Mouse (Mus musculus) intestine, embryonic 16.5 days (tissue): Measurements from ENCODE around the gene Cttnbp2nl. TPM values are rescaled to one million over a fixed set of nuclear protein-coding genes. Genes with fewer than 3 reads are reported as not detected.

Experiments
- ATAC-seq: fragments of 200-750 bp; cut with Nextera tagmentation; 2 replicates; pipeline ENCODE4 v1.8.0; 2017; ENCODE audit warnings: moderate TSS enrichment, moderate library complexity
- H3K27ac ChIP-seq: fragments of 300-500 bp; sonication (generic); 2 replicates; pipeline ENCODE4 v1.5.1; 2014; ENCODE audit warnings: mild to moderate bottlenecking, low read length
- H3K27me3 ChIP-seq: fragments of 300-500 bp; sonication (generic); replicated peaks from 2 replicates; pipeline ENCODE4 v1.6.1; 2014; ENCODE audit warnings: low read length, control low read depth, mixed read lengths; ENCODE audit not compliant: control insufficient read depth, insufficient read depth
- H3K36me3 ChIP-seq: fragments of 300-500 bp; sonication (generic); 2 replicates; pipeline ENCODE4 v1.6.1; 2014; ENCODE audit warnings: low read length, control low read depth; ENCODE audit not compliant: control insufficient read depth, insufficient read depth
- H3K4me1 ChIP-seq: fragments of 300-500 bp; sonication (generic); 2 replicates; pipeline ENCODE4 v1.6.1; 2014; ENCODE audit warnings: low read length, control low read depth, mixed read lengths; ENCODE audit not compliant: control insufficient read depth, insufficient read depth
- H3K4me2 ChIP-seq: fragments of 300-500 bp; sonication (generic); 2 replicates; pipeline ENCODE4 v1.6.1; 2014; ENCODE audit warnings: low read depth, low read length, control low read depth
- H3K4me3 ChIP-seq: fragments of 300-500 bp; sonication (generic); 2 replicates; pipeline ENCODE4 v1.5.1; 2014; ENCODE audit warnings: mild to moderate bottlenecking, low read length
- H3K9ac ChIP-seq: fragments of 300-500 bp; sonication (generic); 2 replicates; pipeline ENCODE4 v1.6.1; 2014; ENCODE audit warnings: low read depth, low read length
- H3K9me3 ChIP-seq: fragments of 300-500 bp; sonication (generic); 2 replicates; pipeline ENCODE4 v1.6.1; 2016; ENCODE audit warnings: low read length, control low read depth; ENCODE audit not compliant: control insufficient read depth
- WGBS: fragments of 180-500 bp; shearing (Covaris S2); extraction: QIAGEN DNeasy Blood & Tissue Kit; methylation state at CpG from one replicate; pipeline ENCODE4 v1.1.7; 2014; 5-methylcytosine and 5-hydroxymethylcytosine counted together
- polyA plus RNA-seq: library from polyadenylated mRNA; unstranded; fragments of >200 nt; fragmentation: Nextera tagmentation; extraction: Ambion mirVana; gene quantifications from 2 replicates; pipeline ENCODE4 v1.2.1, GENCODE M21; 2015

Gene Cttnbp2nl
- polyA plus RNA-seq, 1 experiment from 2014 or later = 19.0 TPM

DNA sequence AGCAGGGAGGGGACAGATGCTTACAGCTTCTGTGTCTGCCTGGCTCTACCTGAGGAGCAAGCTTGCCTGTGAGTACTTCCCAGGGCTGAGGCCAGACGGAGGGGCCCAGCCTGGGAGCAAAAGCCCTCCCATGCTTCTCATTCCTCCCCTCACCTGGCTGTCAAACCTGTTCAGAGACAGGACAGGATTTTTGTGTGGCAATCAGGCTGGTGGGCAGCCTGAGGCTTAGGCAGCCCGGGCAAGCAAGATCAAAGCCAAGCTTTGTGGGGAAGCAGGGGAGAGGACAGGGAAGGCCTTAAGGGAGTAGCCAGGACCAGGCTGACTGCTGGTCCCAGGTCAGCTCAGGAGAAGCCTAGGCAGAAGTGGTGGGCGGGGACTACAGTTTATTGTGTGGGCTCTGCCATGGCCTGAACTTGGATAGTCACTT is 58.5 kb downstream of the Cttnbp2nl start:
- Histone ChIP-seq H3K4me2 (no peak overlapping the region), H3K27me3 (no peaks in the 10 kb centered on the region), H3K36me3 (no peaks in the 10 kb centered on the region), H3K9me3 (no peaks in the 10 kb centered on the region), H3K9ac (peak overlapping the region; percentile 30), H3K27ac (peak overlapping the region; percentile 53; the same call in 1 of the 2 replicates), H3K4me1 (peaks cover 10% of the 10 kb centered on the region), H3K4me3 (no peak overlapping the region)
- 38% methylated on average over 3 of the region's 3 CpGs for WGBS
- peak; percentile 45 for ATAC-seq

DNA sequence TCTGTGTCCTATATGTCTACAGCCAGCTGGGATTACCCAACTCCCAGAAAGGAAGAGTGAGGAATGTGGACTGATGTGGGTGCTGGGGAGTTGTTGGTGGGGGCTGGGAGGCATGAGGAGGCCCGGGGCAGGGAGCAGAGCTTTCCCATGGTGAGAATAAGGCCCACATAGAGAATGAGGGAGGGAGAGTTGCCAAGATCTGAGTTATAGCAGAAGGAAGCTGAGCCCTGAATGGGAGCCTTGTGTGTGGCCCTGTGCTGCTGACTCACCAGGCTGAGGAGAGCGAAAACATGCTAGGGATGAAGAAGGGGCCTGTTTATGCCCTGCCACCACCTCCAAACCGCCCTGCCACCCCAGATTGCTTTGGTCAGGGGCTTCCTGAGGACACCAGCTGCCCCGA is 59.1 kb downstream of the Cttnbp2nl start:
- H3K9me3 ChIP-seq = no peaks in the 10 kb centered on the region
- H3K4me3 ChIP-seq = no peak overlapping the region
- no peaks in the 10 kb centered on the region for H3K36me3 ChIP-seq
- 32% methylated on average over 4 of the region's 4 CpGs for whole genome bisulfite sequencing
- H3K27me3 ChIP-seq = no peaks in the 10 kb centered on the region
- H3K4me1 ChIP-seq = peaks cover 10% of the 10 kb centered on the region
- ATAC-seq = peak; percentile 71
- H3K4me2 ChIP-seq = no peak overlapping the region
- H3K9ac ChIP-seq = peak overlapping the region; percentile 30; the same call in 1 of the 2 replicates
- peak overlapping the region; percentile 53; the same call in 1 of the 2 replicates for H3K27ac ChIP-seq

DNA sequence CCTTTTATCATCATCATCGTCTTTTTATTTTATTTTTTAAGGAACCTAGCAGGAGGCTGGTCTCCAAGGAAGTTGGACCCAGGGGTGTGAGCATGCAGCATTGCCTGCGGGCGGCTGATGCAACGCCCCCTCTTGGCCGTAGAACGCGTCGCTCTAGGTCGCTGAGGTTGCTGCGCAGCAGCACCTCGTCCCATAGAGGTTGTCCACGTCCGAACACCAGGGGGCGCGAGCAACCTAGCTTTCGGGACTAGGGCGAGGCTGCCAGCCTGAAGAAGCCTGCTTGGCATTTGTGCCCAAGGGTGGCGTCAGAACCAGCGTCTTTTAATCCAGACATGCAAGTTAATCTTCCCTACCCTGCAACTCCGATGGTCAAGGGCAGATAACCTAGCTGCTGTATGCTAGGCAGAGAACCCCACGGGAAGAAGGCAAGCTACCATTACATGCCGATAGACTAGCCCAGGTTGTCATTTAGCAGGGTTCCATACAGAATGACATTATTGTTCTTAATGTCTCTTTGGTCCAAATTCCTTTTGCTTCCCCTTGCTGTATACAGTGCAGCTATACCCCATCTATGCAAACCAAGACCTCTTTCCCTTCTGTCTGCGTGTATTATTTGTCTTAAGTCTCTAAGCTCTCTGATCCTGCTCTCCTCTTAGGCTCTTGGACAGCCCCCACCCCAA is 60.1 kb downstream of the Cttnbp2nl start:
- H3K4me3 ChIP-seq = no peak overlapping the region
- peaks cover 10% of the 10 kb centered on the region for H3K4me1 ChIP-seq
- no peak overlapping the region for H3K27ac ChIP-seq
- peak; percentile 87 for ATAC-seq
- H3K36me3 ChIP-seq = no peaks in the 10 kb centered on the region
- no peaks in the 10 kb centered on the region for H3K9me3 ChIP-seq
- 13% methylated on average over 23 of the region's 23 CpGs for WGBS
- 0 out of 2 replicates have a peak overlapping the region, but pooled peaks have one; percentile 14 for H3K4me2 ChIP-seq
- no peaks in the 10 kb centered on the region for H3K27me3 ChIP-seq
- H3K9ac ChIP-seq = no peak overlapping the region

DNA sequence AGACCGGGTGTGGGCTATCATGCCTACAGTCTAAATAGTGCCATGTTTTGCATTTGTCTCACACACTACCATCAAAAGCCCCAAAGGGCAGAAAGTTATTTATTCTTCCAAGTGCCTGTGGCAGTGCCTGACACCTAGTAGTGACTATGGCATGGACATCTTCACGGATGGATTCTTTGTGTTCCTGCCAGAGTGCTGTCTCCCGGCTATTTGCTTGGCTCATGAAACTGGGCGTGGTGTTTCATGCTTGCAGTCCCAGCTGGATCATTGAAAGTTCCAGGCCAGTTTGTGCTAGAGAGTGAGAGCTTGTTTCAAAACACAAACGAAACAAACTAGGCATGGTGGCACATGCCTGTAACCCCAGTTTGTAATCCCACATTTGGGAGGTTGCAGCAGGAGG is 61.2 kb downstream of the Cttnbp2nl start:
- no peaks in the 10 kb centered on the region for H3K27me3 ChIP-seq

DNA sequence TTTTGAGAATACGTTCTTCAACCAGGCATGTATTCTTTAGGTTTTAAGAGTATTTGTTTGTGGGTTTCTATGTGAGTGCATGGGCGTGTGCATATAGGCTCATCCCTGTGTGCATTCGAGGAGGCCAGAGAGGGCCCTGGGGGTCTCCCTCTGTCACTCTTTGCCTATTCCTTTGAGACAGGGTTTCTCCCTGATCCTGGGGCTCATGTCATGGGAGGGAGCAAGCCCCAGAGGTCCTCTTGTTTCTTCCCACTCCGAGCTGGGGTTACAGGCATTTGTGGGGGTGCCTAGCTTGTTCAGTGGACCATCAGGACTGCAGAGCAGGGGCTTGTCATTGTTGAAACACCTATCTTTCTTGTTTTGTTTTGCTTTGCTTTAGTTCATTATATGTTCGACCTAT is 65.1 kb downstream of the Cttnbp2nl start:
- Histone ChIP-seq H3K4me2 (no peak overlapping the region), H3K9ac (no peak overlapping the region), H3K4me3 (no peak overlapping the region), H3K27me3 (no peaks in the 10 kb centered on the region), H3K4me1 (no peaks in the 10 kb centered on the region), H3K36me3 (no peaks in the 10 kb centered on the region), H3K9me3 (no peaks in the 10 kb centered on the region), H3K27ac (no peak overlapping the region)
- ATAC-seq = no peak
- 73% methylated on average over 5 of the region's 5 CpGs for WGBS

More for the DNA sequence above, 61.2 kb downstream of the Cttnbp2nl start:
- WGBS = 60% methylated on average over 5 of the region's 5 CpGs
- no peak overlapping the region for H3K27ac ChIP-seq
- H3K9ac ChIP-seq = no peak overlapping the region
- H3K4me1 ChIP-seq = peaks cover 10% of the 10 kb centered on the region
- no peaks in the 10 kb centered on the region for H3K9me3 ChIP-seq
- H3K36me3 ChIP-seq = no peaks in the 10 kb centered on the region
- ATAC-seq = no peak
- no peak overlapping the region for H3K4me2 ChIP-seq
- H3K4me3 ChIP-seq = no peak overlapping the region

DNA sequence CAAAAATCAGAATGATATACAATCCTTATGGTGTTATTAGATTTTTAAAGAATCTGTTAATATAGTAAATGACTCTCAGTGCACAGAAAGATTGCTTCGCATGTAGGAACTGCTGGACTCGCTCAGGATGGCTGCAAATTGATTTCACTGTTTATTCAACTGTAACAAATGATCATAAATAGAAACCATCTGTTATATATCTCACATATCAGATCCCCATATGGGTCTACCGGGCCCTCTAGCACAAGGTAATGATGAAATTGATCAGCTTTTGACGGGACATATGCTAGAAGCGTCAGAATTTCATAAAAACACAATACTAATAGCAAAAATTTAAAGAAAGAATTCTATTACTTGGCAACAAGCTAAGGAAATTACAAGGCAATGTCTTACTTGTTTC is 73.2 kb downstream of the Cttnbp2nl start:
- Histone ChIP-seq H3K36me3 (no peaks in the 10 kb centered on the region), H3K4me1 (no peaks in the 10 kb centered on the region), H3K9me3 (no peaks in the 10 kb centered on the region), H3K9ac (no peak overlapping the region), H3K4me2 (no peak overlapping the region), H3K4me3 (no peak overlapping the region), H3K27ac (no peak overlapping the region), H3K27me3 (no peaks in the 10 kb centered on the region)
- WGBS = 56% methylated on average over 5 of the region's 5 CpGs
- no peak for ATAC-seq

DNA sequence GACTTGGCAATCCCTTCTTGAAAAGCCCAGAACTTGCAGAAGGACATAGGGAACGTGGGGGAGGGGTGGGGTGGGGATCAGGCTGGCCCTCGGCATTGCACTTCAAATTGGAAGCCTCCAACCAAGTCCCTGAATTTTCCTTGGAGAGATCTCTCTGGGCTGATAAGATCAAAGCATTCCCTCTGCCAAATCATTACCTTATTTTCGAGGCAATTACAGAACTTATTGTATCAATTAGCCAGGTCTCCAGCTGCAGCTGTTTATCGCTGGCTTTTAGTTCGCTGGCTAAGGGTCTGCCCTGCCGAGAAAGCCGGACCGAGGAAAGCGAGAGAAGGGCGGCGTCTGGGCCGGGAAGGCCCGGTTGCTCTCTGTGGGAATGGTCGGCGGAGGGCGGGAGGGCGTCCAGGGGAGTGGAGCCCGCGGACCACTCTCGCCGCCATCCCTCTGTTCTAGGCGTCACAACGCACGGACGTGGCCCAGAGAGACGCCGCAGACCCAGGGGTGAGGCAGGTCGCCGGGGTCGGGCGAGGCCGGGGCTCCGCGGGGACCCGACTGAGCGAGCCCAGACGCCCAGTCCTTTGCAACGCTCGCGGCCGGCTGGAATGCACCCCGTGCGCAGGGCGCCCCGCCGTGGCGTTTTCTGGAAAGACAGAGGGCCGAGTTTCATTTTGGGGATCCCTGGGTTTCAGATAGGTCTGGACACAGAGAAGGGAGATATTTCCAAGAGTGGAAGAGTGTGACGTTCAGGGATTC is 85.2 kb downstream of the Cttnbp2nl start:
- peaks cover 2% of the 10 kb centered on the region; the same call in 1 of the 2 replicates for H3K27me3 ChIP-seq
- H3K36me3 ChIP-seq = no peaks in the 10 kb centered on the region
- H3K9ac ChIP-seq = peak overlapping the region; percentile 81
- peak overlapping the region; percentile 63 for H3K4me3 ChIP-seq
- peak overlapping the region; percentile 92 for H3K4me2 ChIP-seq
- H3K27ac ChIP-seq = peak overlapping the region; percentile 77
- under 1% methylated on average over 49 of the region's 49 CpGs for WGBS
- peak; percentile 83 for ATAC-seq
- H3K9me3 ChIP-seq = peaks cover 3% of the 10 kb centered on the region; the same call in 1 of the 2 replicates
- peaks cover 6% of the 10 kb centered on the region for H3K4me1 ChIP-seq

DNA sequence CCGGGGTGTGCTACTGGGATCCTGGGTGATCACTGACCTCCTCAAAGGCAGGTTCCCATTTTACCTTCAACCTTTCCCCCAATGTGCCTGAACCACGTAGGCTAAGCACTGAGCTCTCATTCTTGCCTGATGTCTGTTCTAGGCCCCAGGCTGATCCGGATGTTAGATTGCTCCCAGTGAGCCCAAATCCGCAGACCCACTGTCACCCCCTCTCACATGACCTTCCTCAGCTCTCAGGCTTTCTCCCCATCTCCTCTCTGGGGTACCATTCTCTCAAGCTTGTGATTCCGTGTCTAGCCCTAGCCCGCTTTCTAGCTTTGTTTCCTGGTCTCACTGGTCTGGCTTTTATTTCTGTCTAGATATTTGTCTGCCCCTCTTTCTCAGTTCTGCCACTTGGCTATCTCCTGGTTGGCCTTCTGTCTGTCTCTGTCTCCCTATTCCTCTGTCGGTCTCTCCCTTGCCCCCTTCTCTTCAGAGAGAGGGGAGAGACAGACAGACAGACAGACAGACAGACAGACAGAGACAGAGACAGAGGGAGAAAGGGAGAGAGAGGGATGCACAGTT is 86.9 kb downstream of the Cttnbp2nl start:
- Histone ChIP-seq H3K9ac (no peak overlapping the region), H3K9me3 (peaks cover 3% of the 10 kb centered on the region; the same call in 1 of the 2 replicates), H3K27me3 (peaks cover 19% of the 10 kb centered on the region), H3K27ac (no peak overlapping the region), H3K4me3 (no peak overlapping the region), H3K4me2 (no peak overlapping the region), H3K4me1 (peaks cover 16% of the 10 kb centered on the region), H3K36me3 (no peaks in the 10 kb centered on the region)
- 82% methylated on average over 7 of the region's 7 CpGs for WGBS
- no peak for ATAC-seq

DNA sequence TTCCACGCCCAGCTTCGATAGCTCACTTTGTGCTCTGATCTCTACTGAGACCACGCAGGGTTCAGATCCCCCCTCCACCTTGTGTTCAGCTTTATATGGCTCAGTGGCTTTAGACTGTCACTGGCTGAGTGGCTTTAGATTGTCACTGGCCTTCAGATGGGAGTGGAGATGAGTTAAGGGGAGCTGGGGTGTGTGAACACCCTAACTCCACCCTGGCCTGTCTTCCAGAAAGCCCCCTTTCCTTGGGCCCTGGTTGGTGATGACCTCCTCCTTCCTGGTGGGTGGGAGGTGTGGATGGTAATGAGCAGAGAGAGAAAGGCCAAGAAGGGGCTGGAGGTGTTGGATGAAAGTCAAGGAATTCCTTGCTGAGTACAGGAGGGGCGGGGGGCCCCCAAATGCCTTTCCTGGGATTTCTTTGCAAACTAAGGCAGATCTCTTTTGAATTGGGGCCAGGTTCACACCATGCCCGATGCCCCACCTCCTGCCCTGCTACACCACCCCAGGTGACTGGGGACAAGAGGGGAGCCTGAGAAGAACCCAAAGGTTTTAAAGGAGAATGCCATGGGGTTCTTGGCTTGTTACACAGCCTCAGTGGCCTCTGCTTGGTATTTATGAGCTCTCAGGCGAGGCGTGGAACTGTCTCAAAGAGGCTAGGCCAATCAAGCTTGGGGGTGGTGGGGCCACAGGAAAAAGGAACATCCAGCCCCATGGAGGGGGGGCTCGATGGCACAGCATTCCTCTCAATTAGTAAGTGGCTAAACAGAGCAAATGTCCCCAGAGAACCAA is 87.7 kb downstream of the Cttnbp2nl start:
- H3K27me3 ChIP-seq = peaks cover 27% of the 10 kb centered on the region
- no peak overlapping the region for H3K27ac ChIP-seq
- H3K4me2 ChIP-seq = no peak overlapping the region
- H3K36me3 ChIP-seq = no peaks in the 10 kb centered on the region
- 69% methylated on average over 8 of the region's 8 CpGs for WGBS
- H3K9ac ChIP-seq = no peak overlapping the region
- peaks cover 16% of the 10 kb centered on the region for H3K4me1 ChIP-seq
- no peak overlapping the region for H3K4me3 ChIP-seq
- ATAC-seq = no peak
- no peaks in the 10 kb centered on the region for H3K9me3 ChIP-seq
